Mouse (Mus musculus) midbrain, embryonic 14.5 days (tissue): ENCODE data around the gene Prkag3. TPM values are rescaled to one million over a fixed set of nuclear protein-coding genes. Genes with fewer than 3 reads are reported as not detected.

ENCODE experiments used
- ATAC-seq: fragments of 200-750 bp; cut with Nextera tagmentation; 2 replicates; pipeline ENCODE4 v1.8.0; 2017; ENCODE audit warnings: moderate number of reproducible peaks, moderate library complexity; ENCODE audit not compliant: low FRiP score, low TSS enrichment
- DNase-seq: peaks from one replicate; pipeline ENCODE4 v3.0.0-alpha.2; 2015
- H3K27ac ChIP-seq: fragments of 300-500 bp; sonication (generic); replicated peaks from 2 replicates; pipeline ENCODE4 v1.5.1; 2014; ENCODE audit warnings: mild to moderate bottlenecking, low read depth, low read length, moderate library complexity
- H3K27me3 ChIP-seq: fragments of 300-500 bp; sonication (generic); 2 replicates; pipeline ENCODE4 v1.6.1; 2014; ENCODE audit warnings: low read length, control low read depth, mixed read lengths; ENCODE audit not compliant: control insufficient read depth, insufficient read depth
- H3K36me3 ChIP-seq: fragments of 300-500 bp; sonication (generic); 2 replicates; pipeline ENCODE4 v1.6.1; 2014; ENCODE audit warnings: low read length, control low read depth; ENCODE audit not compliant: control insufficient read depth, insufficient read depth
- H3K4me1 ChIP-seq: fragments of 300-500 bp; sonication (generic); 2 replicates; pipeline ENCODE4 v1.6.1; 2014; ENCODE audit warnings: mild to moderate bottlenecking, antibody characterized with exemption, low read length, control low read depth; ENCODE audit not compliant: control insufficient read depth, insufficient read depth
- H3K4me2 ChIP-seq: fragments of 300-500 bp; sonication (generic); 2 replicates; pipeline ENCODE4 v1.6.1; 2014; ENCODE audit warnings: mild to moderate bottlenecking, low read length, moderate library complexity
- H3K4me3 ChIP-seq: fragments of 300-500 bp; sonication (generic); replicated peaks from 2 replicates; pipeline ENCODE4 v1.5.1; 2014; ENCODE audit warnings: low read depth, low read length
- H3K9ac ChIP-seq: fragments of 300-500 bp; sonication (generic); replicated peaks from 2 replicates; pipeline ENCODE4 v1.6.1; 2014; ENCODE audit warnings: mild to moderate bottlenecking, low read length, moderate library complexity
- H3K9me3 ChIP-seq: fragments of 300-500 bp; sonication (generic); 2 replicates; pipeline ENCODE4 v1.6.1; 2016; ENCODE audit warnings: low read length, control low read depth, mixed read lengths; ENCODE audit not compliant: control insufficient read depth
- WGBS: fragments of 180-500 bp; shearing (Covaris S2); extraction: QIAGEN DNeasy Blood & Tissue Kit; methylation state at CpG from one replicate; pipeline ENCODE4 v1.1.7; 2014; 5-methylcytosine and 5-hydroxymethylcytosine counted together
- polyA plus RNA-seq: library from polyadenylated mRNA; unstranded; fragments of >200 nt; fragmentation: Nextera tagmentation; extraction: Ambion mirVana; gene quantifications from 2 replicates; pipeline ENCODE4 v1.2.1, GENCODE M21; 2014

The Prkag3 gene
- polyA plus RNA-seq, 1 experiment from 2014 or later, result not detected

DNA sequence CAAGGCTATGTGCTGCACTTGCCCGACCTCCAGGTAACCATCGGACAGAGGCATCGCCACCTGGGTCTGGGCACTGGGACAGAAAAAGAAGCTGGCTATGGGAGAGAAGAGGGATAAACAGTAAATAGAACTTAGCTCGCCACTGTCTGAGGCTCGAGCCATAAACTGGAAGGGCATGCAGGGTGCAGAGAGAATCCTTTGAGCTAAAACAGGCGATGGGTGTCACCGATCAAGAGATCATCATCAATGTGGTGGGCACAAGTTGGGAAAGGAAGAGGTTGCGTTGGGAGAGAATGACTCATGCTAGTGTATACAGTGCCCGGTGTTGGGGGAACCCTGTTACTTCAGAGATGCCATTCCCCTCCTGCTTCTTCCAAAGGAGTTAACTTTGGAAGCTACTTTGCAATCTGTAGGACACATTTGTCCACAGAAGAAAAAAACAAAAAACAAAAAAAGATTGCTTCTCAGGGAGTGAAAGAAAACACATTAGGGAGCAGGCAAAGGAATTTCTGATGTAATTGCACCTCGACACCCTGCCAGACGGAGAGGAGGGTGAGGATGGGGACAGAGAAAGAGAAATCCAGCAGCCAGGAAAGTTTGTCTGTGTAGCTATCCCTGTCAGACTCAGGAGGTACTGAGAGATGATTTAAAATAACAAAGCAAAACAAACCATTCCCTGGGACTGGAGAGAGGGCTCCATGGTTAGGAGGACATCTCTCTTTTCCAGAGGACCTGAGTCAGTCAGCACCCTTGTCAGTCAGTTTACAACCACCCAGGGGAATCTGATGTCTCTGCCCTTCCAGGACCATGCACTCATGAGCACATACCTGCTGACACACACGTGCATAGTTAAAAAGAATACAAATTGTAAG, 34.9 kb downstream of the Prkag3 start:
- peaks cover 9% of the 10 kb centered on the region for H3K4me1 ChIP-seq
- WGBS, result 32% methylated on average over 12 of the region's 12 CpGs
- peaks cover 6% of the 10 kb centered on the region; the same call in 1 of the 2 replicates for H3K27me3 ChIP-seq
- peak overlapping the region; percentile 71 for H3K4me2 ChIP-seq
- DNase-seq (peak; percentile 4), ATAC-seq (no peak)
- no peaks in the 10 kb centered on the region for H3K36me3 ChIP-seq
- H3K27ac ChIP-seq, result no peak overlapping the region
- peak overlapping the region; percentile 51; the same call in 1 of the 2 replicates for H3K9ac ChIP-seq
- H3K9me3 ChIP-seq, result no peaks in the 10 kb centered on the region
- peak overlapping the region; percentile 37 for H3K4me3 ChIP-seq

DNA sequence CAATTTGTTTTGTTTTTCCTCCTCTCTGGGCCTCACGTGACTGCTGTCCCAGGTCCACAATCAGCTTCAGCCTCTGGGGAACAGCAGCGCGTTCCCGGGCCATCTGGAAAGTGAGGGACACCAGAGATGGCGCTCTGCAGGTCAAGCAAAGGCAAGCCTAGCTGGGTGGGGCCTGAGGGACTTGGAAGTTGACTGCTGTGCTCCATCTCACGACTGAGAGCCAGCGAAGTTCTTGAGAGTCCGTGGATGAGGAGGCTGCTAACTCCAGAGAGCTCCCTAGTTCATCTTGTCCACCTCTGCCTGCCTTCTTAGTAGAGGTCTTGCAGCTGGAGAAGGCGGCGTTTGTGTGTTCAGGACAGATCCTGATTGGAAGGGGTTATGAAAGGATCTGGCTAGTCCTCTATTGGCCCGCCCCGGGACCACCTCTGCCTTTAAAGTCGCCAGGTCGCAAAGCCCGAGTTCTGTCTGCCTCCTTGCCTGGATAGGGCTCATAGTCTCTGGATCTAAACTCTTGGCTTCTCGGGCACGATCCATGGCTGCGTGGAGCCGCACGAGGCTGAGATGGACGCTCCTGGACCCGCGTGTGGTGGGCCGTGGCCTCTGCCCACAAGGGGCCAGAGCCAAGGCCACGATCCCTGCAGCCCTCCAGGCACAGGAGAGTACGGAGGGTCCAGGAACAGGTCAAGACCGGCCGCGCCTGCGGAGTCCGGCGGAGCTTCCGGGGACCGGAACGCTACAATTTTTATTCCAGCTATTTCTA, 35.7 kb downstream of the Prkag3 start, which contains the start of gene Cyp27a1:
Gene Cyp27a1 (plus strand): TSS at position 476 of the 760 bp plus-strand sequence.
- H3K27me3 ChIP-seq, result peaks cover 6% of the 10 kb centered on the region; the same call in 1 of the 2 replicates
- 4% methylated on average over 35 of the region's 35 CpGs for WGBS
- no peaks in the 10 kb centered on the region for H3K9me3 ChIP-seq
- ATAC-seq, result no peak
- no peak within 1 kb of the TSS for H3K27ac ChIP-seq
- no peaks in the 10 kb centered on the region for H3K36me3 ChIP-seq
- peaks cover 9% of the 10 kb centered on the region for H3K4me1 ChIP-seq
- DNase-seq, result peak; percentile 59
- H3K4me2 ChIP-seq, result peak within 1 kb of the TSS; percentile 71
- peak within 1 kb of the TSS; percentile 37 for H3K4me3 ChIP-seq
- peak within 1 kb of the TSS; percentile 51 for H3K9ac ChIP-seq

DNA sequence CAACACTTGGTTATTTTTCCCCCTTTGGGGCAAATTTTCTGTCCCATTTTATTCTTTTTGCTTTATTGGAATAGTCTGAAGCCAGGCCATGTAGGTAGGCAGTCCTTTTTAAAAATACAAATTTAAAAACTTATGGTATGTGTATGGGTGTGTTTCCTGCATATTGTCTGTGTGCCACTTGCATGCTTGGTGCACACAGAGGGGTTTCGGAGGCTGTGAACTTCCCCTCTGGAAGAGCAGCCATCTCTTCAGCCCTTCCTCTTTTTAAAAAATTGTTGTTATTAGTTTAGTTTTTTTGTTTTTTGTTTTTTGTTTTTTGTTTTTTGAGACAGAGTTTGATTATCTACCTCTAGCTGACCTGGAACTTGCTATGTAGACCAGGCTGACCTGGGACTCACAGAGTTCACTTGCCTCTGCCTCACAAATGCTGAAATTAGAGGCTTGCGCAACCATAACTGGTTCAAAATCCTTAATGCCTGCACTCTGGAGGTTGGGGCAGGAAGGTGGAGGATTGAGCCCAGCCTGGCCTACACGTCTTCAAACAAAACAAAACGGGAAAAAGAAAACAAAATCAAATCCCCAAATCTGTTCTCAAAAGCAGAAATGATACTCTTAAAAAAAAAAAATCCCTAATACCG, 36.4 kb downstream of the Prkag3 start:
- Histone ChIP-seq H3K27ac (no peak overlapping the region), H3K27me3 (peaks cover 6% of the 10 kb centered on the region; the same call in 1 of the 2 replicates), H3K9me3 (no peaks in the 10 kb centered on the region), H3K4me2 (peak overlapping the region; percentile 71), H3K9ac (no peak overlapping the region), H3K36me3 (no peaks in the 10 kb centered on the region), H3K4me1 (peaks cover 9% of the 10 kb centered on the region), H3K4me3 (peak overlapping the region; percentile 37)
- ATAC-seq, result no peak
- 38% methylated on average over 5 of the region's 5 CpGs for WGBS
- no peak for DNase-seq

DNA sequence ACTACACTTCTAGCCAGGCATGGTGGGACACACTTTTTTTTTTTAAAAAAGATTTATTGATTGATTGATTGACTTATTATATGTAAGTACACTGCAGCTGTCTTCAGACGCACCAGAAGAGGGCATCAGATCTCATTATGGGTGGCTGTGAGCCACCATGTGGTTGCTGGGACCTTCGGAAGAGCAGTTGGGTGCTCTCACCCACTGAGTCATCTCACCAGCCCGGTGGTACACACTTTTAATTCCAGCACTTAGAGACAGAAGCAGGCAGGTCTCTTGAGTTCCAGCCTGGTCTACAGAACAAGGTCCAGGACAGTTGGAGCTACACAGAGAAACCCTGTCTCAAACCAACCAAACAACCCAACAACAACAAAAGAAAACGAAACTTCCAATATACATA, 37.0 kb downstream of the Prkag3 start:
- ATAC-seq (no peak), DNase-seq (no peak)
- peaks cover 6% of the 10 kb centered on the region; the same call in 1 of the 2 replicates for H3K27me3 ChIP-seq
- 79% methylated on average over 4 of the region's 4 CpGs for WGBS
- no peak overlapping the region for H3K4me3 ChIP-seq
- H3K4me2 ChIP-seq, result no peak overlapping the region
- H3K4me1 ChIP-seq, result peaks cover 9% of the 10 kb centered on the region
- H3K9ac ChIP-seq, result no peak overlapping the region
- no peaks in the 10 kb centered on the region for H3K9me3 ChIP-seq
- no peak overlapping the region for H3K27ac ChIP-seq
- H3K36me3 ChIP-seq, result no peaks in the 10 kb centered on the region

DNA sequence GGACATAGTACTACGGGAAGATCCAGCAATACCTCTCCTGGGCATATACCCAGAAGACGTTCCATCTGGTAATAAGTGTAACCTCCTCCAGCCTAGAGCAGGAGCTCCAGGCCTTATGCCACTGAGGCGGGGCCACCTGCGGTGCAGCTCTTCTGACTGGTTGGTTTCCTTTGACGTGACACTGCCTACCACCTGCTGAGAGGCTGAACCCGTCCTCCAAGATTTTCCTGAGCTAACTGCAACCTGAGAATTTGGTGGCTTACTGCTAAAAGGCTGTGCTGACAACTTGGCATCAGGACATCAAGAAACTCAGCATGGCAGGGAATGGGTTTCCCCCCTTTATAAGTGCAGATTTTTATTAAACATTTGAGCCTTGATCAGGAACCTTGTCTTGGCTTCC, 39.5 kb downstream of the Prkag3 start:
- peaks cover 9% of the 10 kb centered on the region for H3K4me1 ChIP-seq
- DNase-seq (no peak), ATAC-seq (no peak)
- WGBS, result 44% methylated on average over 6 of the region's 6 CpGs
- no peak overlapping the region for H3K27ac ChIP-seq
- H3K9ac ChIP-seq, result no peak overlapping the region
- H3K27me3 ChIP-seq, result peaks cover 6% of the 10 kb centered on the region; the same call in 1 of the 2 replicates
- no peak overlapping the region for H3K4me3 ChIP-seq
- H3K9me3 ChIP-seq, result no peaks in the 10 kb centered on the region
- no peaks in the 10 kb centered on the region for H3K36me3 ChIP-seq
- no peak overlapping the region for H3K4me2 ChIP-seq

DNA sequence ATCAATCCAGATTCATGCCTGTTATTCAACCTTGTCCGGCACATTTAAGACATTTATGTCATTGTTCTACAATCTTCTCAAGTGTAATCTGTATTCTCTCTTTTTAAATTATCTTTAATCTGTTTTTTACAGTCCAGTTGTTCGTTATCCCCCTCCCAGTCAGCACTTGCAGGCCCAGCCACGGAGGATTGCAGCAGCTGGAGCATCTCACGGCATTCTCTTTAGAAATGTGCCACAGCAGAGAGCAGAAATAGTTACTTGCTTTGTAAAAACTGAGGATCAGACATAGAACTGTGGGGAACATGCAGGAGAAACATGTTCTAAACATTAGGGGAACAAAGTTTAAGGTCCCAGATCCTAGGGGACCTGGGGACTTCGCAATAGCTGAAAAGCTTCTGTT, 44.0 kb downstream of the Prkag3 start:
- H3K27ac ChIP-seq, result no peak overlapping the region
- no peaks in the 10 kb centered on the region for H3K27me3 ChIP-seq
- 89% methylated on average over 5 of the region's 5 CpGs for WGBS
- 0 out of 2 replicates have a peak, but pooled peaks cover 5% of the 10 kb centered on the region for H3K36me3 ChIP-seq
- no peaks in the 10 kb centered on the region for H3K4me1 ChIP-seq
- H3K9me3 ChIP-seq, result no peaks in the 10 kb centered on the region
- no peak for DNase-seq
- no peak for ATAC-seq
- H3K4me3 ChIP-seq, result no peak overlapping the region
- no peak overlapping the region for H3K4me2 ChIP-seq
- no peak overlapping the region for H3K9ac ChIP-seq

DNA sequence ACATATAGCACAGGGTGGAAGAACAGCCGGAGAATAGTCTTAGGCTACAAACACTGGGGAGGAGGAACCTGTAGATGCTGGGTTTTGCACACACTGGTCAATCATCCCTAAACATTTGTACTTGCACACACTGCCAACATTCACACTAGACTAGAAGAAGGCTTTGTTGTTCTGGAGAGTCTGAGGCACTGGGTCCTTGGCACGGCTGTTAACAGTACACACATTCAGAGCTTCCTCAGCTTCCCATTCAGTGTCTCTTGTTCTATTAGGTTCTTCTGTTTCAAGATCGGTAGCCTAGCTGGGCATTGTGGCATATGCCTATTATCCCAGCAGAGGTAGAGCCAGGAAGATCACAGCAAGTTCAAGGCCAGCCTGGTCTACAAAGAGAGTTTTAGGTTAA, 44.9 kb downstream of the Prkag3 start:
- H3K9me3 ChIP-seq, result no peaks in the 10 kb centered on the region
- no peaks in the 10 kb centered on the region for H3K27me3 ChIP-seq
- no peak for ATAC-seq

DNA sequence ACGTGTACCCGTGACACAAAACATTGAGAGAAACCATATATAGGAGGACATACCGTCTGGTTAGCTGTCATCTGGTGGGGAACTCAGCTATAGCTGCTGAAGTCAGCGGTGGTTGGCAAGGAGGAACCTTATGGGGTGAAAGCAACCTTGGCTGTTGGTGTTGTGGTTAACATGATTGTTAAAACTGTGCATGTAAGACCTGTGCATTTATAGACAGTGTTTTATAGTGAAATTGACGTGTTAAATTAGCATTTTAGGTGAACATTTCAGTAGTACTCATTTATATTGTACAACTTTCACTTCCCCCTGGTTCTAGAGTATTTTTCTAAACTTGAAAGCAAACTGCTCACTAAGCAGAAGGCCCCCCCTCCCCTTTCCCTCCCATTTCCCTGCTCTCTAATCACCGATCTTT, 46.9 kb downstream of the Prkag3 start:
- no peak overlapping the region for H3K27ac ChIP-seq
- H3K9ac ChIP-seq, result no peak overlapping the region
- H3K36me3 ChIP-seq, result peaks cover 28% of the 10 kb centered on the region
- no peak overlapping the region for H3K4me2 ChIP-seq
- H3K27me3 ChIP-seq, result no peaks in the 10 kb centered on the region
- H3K9me3 ChIP-seq, result no peaks in the 10 kb centered on the region
- 88% methylated on average over 6 of the region's 6 CpGs for WGBS
- no peak overlapping the region for H3K4me3 ChIP-seq
- ATAC-seq (no peak), DNase-seq (no peak)
- H3K4me1 ChIP-seq, result no peaks in the 10 kb centered on the region

More for the DNA sequence above, 44.9 kb downstream of the Prkag3 start:
- no peak overlapping the region for H3K9ac ChIP-seq
- WGBS, result 85% methylated on average over 3 of the region's 3 CpGs
- H3K4me3 ChIP-seq, result no peak overlapping the region
- H3K36me3 ChIP-seq, result peaks cover 8% of the 10 kb centered on the region
- no peaks in the 10 kb centered on the region for H3K4me1 ChIP-seq
- no peak overlapping the region for H3K4me2 ChIP-seq
- no peak for DNase-seq
- H3K27ac ChIP-seq, result no peak overlapping the region
